Mouse (Mus musculus) neural tube, embryonic 11.5 days (tissue): ENCODE data around the gene Pdgfra. TPM values are rescaled to one million over a fixed set of nuclear protein-coding genes. Genes with fewer than 3 reads are reported as not detected.

ENCODE experiments used
- ATAC-seq: fragments of 200-750 bp; cut with Nextera tagmentation; 2 replicates; pipeline ENCODE4 v1.8.0; 2017; ENCODE audit warnings: moderate number of reproducible peaks, mild to moderate bottlenecking, moderate TSS enrichment, moderate library complexity; ENCODE audit not compliant: insufficient read depth, low FRiP score, low TSS enrichment
- DNase-seq: peaks from one replicate; pipeline ENCODE4 v3.0.0-alpha.2; 2015; ENCODE audit warnings: low spot score
- H3K27ac ChIP-seq: fragments of 300-500 bp; sonication (generic); 2 replicates; pipeline ENCODE4 v1.5.1; 2014; ENCODE audit warnings: low read depth, mild to moderate bottlenecking, low read length
- H3K27me3 ChIP-seq: fragments of 300-500 bp; sonication (generic); 2 replicates; pipeline ENCODE4 v1.6.1; 2014; ENCODE audit warnings: mild to moderate bottlenecking, low read length, mixed read lengths; ENCODE audit not compliant: control insufficient read depth, insufficient read depth
- H3K36me3 ChIP-seq: fragments of 300-500 bp; sonication (generic); 2 replicates; pipeline ENCODE4 v1.6.1; 2014; ENCODE audit warnings: mild to moderate bottlenecking, low read length, moderate library complexity, mixed read lengths; ENCODE audit not compliant: control insufficient read depth, insufficient read depth
- H3K4me1 ChIP-seq: fragments of 300-500 bp; sonication (generic); 2 replicates; pipeline ENCODE4 v1.6.1; 2014; ENCODE audit warnings: low read length, mixed read lengths; ENCODE audit not compliant: control insufficient read depth, insufficient read depth
- H3K4me2 ChIP-seq: fragments of 300-500 bp; sonication (generic); 2 replicates; pipeline ENCODE4 v1.6.1; 2014; ENCODE audit warnings: low read depth, mild to moderate bottlenecking, moderate library complexity
- H3K4me3 ChIP-seq: fragments of 300-500 bp; sonication (generic); 2 replicates; pipeline ENCODE4 v1.5.1; 2014; ENCODE audit warnings: low read depth, low read length
- H3K9ac ChIP-seq: fragments of 300-500 bp; sonication (generic); 2 replicates; pipeline ENCODE4 v1.6.1; 2014; ENCODE audit warnings: mild to moderate bottlenecking, low read length
- H3K9me3 ChIP-seq: fragments of 300-500 bp; sonication (generic); 2 replicates; pipeline ENCODE4 v1.6.1; 2016; ENCODE audit warnings: low read length; ENCODE audit not compliant: control insufficient read depth
- WGBS: fragments of 180-500 bp; shearing (Covaris S2); extraction: QIAGEN DNeasy Blood & Tissue Kit; methylation state at CpG from one replicate; pipeline ENCODE4 v1.1.7; 2014; 5-methylcytosine and 5-hydroxymethylcytosine counted together
- polyA plus RNA-seq: library from polyadenylated mRNA; unstranded; fragments of >200 nt; fragmentation: Nextera tagmentation; extraction: Ambion mirVana; gene quantifications from 2 replicates; pipeline ENCODE4 v1.2.1, GENCODE M21; 2014

Gene Pdgfra
- polyA plus RNA-seq, 1 experiment from 2014 or later = 39.6 TPM

- Histone ChIP-seq H3K27ac (no peak overlapping the region), H3K27me3 (0 out of 2 replicates have a peak, but pooled peaks cover under 1% of the 10 kb centered on the region), H3K9ac (no peak overlapping the region), H3K4me2 (no peak overlapping the region), H3K9me3 (no peaks in the 10 kb centered on the region), H3K4me1 (peaks cover 2% of the 10 kb centered on the region; the same call in 1 of the 2 replicates), H3K4me3 (no peak overlapping the region), H3K36me3 (no peaks in the 10 kb centered on the region)
- no peak for ATAC-seq
- DNase-seq = no peak
- 91% methylated on average over 6 of the region's 6 CpGs for WGBS
Observed at GRCm38 (mm10) chr5:75161586-75161985, 9.5 kb downstream of the Pdgfra start.

DNA sequence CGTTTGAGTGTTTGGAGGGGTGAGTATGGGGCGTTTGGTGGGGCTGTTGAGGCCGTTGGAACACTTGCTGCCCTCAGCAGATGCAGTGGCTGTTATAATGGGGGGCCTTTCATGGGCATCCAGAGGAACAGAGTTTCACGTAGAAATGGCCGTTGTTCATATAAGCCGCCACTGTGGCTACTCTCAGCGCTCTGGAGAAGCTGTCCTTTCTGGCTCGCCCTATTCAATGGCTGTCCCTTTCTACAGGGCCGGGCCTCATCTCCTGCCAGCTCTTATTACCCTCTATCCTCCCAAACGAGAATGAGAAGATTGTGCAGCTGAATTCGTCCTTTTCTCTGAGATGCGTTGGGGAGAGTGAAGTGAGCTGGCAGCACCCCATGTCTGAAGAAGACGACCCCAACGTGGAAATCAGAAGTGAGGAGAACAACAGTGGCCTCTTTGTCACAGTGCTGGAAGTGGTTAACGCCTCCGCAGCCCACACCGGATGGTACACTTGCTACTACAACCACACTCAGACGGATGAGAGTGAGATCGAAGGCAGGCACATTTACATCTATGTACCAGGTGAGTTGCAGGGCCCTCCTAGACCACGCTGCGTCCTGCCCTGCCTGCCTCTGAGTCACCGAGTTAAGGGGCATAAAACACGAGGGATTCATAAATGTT lies 11.3 kb downstream of the Pdgfra start:
- Histone ChIP-seq H3K4me3 (no peak overlapping the region), H3K27ac (no peak overlapping the region), H3K9me3 (no peaks in the 10 kb centered on the region), H3K27me3 (no peaks in the 10 kb centered on the region), H3K4me2 (no peak overlapping the region), H3K4me1 (no peaks in the 10 kb centered on the region), H3K36me3 (peaks cover 2% of the 10 kb centered on the region; the same call in 1 of the 2 replicates), H3K9ac (no peak overlapping the region)
- DNase-seq (no peak), ATAC-seq (no peak)
- WGBS = 84% methylated on average over 23 of the region's 23 CpGs

- DNase-seq (no peak), ATAC-seq (no peak)
- Histone ChIP-seq H3K4me2 (no peak overlapping the region), H3K36me3 (peaks cover 2% of the 10 kb centered on the region; the same call in 1 of the 2 replicates), H3K4me3 (no peak overlapping the region), H3K9me3 (no peaks in the 10 kb centered on the region), H3K27ac (no peak overlapping the region), H3K9ac (no peak overlapping the region), H3K4me1 (no peaks in the 10 kb centered on the region), H3K27me3 (no peaks in the 10 kb centered on the region)
- WGBS = 84% methylated on average over 4 of the region's 4 CpGs
Observed at GRCm38 (mm10) chr5:75164688-75165087, 12.6 kb downstream of the Pdgfra start.

GRCm38 (mm10) chr5:75169837-75170236 lies 17.7 kb downstream of the Pdgfra start:
- 55% methylated on average over 6 of the region's 6 CpGs for WGBS
- Histone ChIP-seq H3K27me3 (no peaks in the 10 kb centered on the region), H3K9ac (no peak overlapping the region), H3K36me3 (peaks cover 6% of the 10 kb centered on the region), H3K4me1 (no peaks in the 10 kb centered on the region), H3K4me2 (no peak overlapping the region), H3K4me3 (no peak overlapping the region), H3K9me3 (no peaks in the 10 kb centered on the region), H3K27ac (no peak overlapping the region)
- ATAC-seq (no peak), DNase-seq (no peak)

DNA sequence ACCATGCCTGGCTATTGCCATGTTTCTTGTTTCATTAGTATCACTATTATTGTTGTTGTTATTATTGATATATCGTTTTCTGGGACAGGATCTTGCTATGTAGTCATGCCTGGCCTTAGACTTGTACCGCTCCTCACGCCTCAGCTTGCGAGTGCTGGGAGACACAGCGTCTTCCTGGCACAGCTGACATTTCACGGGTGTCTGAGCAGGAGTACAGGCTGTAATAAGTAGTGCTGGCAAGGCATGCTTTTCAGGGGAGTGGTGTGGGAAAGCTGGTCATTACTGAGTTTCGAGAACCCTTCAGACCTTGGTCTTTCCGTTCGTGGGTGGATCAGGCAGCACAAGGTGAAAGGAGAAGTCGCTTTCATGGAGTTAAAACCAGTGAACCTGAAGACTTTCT lies 19.8 kb downstream of the Pdgfra start:
- no peaks in the 10 kb centered on the region for H3K9me3 ChIP-seq
- H3K27ac ChIP-seq = no peak overlapping the region
- no peaks in the 10 kb centered on the region for H3K4me1 ChIP-seq
- H3K4me3 ChIP-seq = no peak overlapping the region
- H3K27me3 ChIP-seq = no peaks in the 10 kb centered on the region
- ATAC-seq (no peak), DNase-seq (no peak)
- peaks cover 6% of the 10 kb centered on the region for H3K36me3 ChIP-seq
- 89% methylated on average over 10 of the region's 10 CpGs for WGBS
- no peak overlapping the region for H3K9ac ChIP-seq
- no peak overlapping the region for H3K4me2 ChIP-seq

GRCm38 (mm10) chr5:75179249-75179648 lies 27.2 kb downstream of the Pdgfra start:
- Histone ChIP-seq H3K27me3 (no peaks in the 10 kb centered on the region), H3K9ac (no peak overlapping the region), H3K4me1 (no peaks in the 10 kb centered on the region), H3K9me3 (no peaks in the 10 kb centered on the region), H3K4me3 (no peak overlapping the region), H3K36me3 (no peaks in the 10 kb centered on the region), H3K4me2 (no peak overlapping the region), H3K27ac (no peak overlapping the region)
- DNase-seq (no peak), ATAC-seq (no peak)
- WGBS = 88% methylated on average over 10 of the region's 10 CpGs

- 91% methylated on average over 12 of the region's 12 CpGs for WGBS
- DNase-seq (no peak), ATAC-seq (no peak)
- Histone ChIP-seq H3K4me3 (no peak overlapping the region), H3K4me2 (no peak overlapping the region), H3K27me3 (no peaks in the 10 kb centered on the region), H3K36me3 (no peaks in the 10 kb centered on the region), H3K4me1 (no peaks in the 10 kb centered on the region), H3K9ac (no peak overlapping the region), H3K27ac (no peak overlapping the region), H3K9me3 (no peaks in the 10 kb centered on the region)
Observed at GRCm38 (mm10) chr5:75179726-75180290, 27.7 kb downstream of the Pdgfra start.

GRCm38 (mm10) chr5:75183653-75184052 lies 31.6 kb downstream of the Pdgfra start:
- H3K4me3 ChIP-seq = no peak overlapping the region
- no peaks in the 10 kb centered on the region for H3K27me3 ChIP-seq
- no peak overlapping the region for H3K4me2 ChIP-seq
- H3K27ac ChIP-seq = no peak overlapping the region
- ATAC-seq (no peak), DNase-seq (no peak)
- no peak overlapping the region for H3K9ac ChIP-seq
- 91% methylated on average over 6 of the region's 6 CpGs for WGBS
- no peaks in the 10 kb centered on the region for H3K9me3 ChIP-seq
- H3K4me1 ChIP-seq = no peaks in the 10 kb centered on the region
- peaks cover 2% of the 10 kb centered on the region; the same call in 1 of the 2 replicates for H3K36me3 ChIP-seq

DNA sequence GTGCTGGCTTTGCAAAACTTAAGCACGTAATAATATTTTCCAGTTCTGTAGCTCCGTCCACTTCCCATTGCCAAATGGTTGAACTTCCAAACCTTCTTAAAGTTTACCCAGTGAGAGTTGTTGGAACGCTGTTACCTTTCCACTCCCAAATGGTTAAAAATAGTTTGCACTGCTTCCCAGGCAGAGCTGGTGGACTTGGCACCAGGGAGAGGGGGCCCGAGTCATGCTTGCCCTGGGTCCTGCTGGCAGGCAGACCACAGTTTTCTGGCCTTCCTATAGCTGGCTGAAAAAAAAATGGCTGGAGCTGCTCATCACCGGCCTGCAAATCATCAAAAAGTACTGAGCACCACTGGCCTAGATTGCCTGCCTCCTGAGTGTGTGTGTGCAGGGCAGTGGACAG lies 32.0 kb downstream of the Pdgfra start:
- peaks cover 2% of the 10 kb centered on the region; the same call in 1 of the 2 replicates for H3K36me3 ChIP-seq
- H3K4me3 ChIP-seq = no peak overlapping the region
- DNase-seq = no peak
- no peaks in the 10 kb centered on the region for H3K9me3 ChIP-seq
- H3K9ac ChIP-seq = no peak overlapping the region
- H3K27ac ChIP-seq = no peak overlapping the region
- H3K4me2 ChIP-seq = no peak overlapping the region
- no peaks in the 10 kb centered on the region for H3K27me3 ChIP-seq
- WGBS = 91% methylated on average over 5 of the region's 5 CpGs
- no peak for ATAC-seq
- H3K4me1 ChIP-seq = 0 out of 2 replicates have a peak, but pooled peaks cover under 1% of the 10 kb centered on the region
